Mouse (Mus musculus) urinary bladder, postnatal 25 days (tissue): Measurements from ENCODE around the gene Tnfrsf25.

Source experiments
- DNase-seq: peaks from one replicate; pipeline ENCODE4 v3.0.0; 2022; ENCODE audit warnings: low spot score

Gene Tnfrsf25

GRCm38 (mm10) chr4:152115921-152116612, at the start of gene Tnfrsf25:
Gene Tnfrsf25 (plus strand): TSS chr4:152115934.
- no peak for DNase-seq

- no peak for DNase-seq
These were observed 48.5 kb upstream of the Tnfrsf25 start for GRCm38 (mm10) chr4:152067280-152067679.

- DNase-seq = no peak
These were observed 47.5 kb upstream of the Tnfrsf25 start for GRCm38 (mm10) chr4:152068166-152068724.

GRCm38 (mm10) chr4:152069245-152069644, 46.5 kb upstream of the Tnfrsf25 start:
- no peak for DNase-seq

- DNase-seq = no peak
These were observed 45.0 kb upstream of the Tnfrsf25 start for GRCm38 (mm10) chr4:152070494-152071396.

- DNase-seq = no peak
These were observed 43.6 kb upstream of the Tnfrsf25 start, which contains the start of gene Plekhg5 for GRCm38 (mm10) chr4:152072121-152072601. Gene Plekhg5 (plus strand): TSS chr4:152072498.

- no peak for DNase-seq
These were observed 43.1 kb upstream of the Tnfrsf25 start for GRCm38 (mm10) chr4:152072655-152073054.

- no peak for DNase-seq
These were observed 42.0 kb upstream of the Tnfrsf25 start for GRCm38 (mm10) chr4:152073715-152074114.

GRCm38 (mm10) chr4:152074548-152074947, 41.2 kb upstream of the Tnfrsf25 start:
- DNase-seq = no peak

GRCm38 (mm10) chr4:152077191-152077590, 38.5 kb upstream of the Tnfrsf25 start:
- DNase-seq = no peak

- DNase-seq = no peak
These were observed 37.6 kb upstream of the Tnfrsf25 start for GRCm38 (mm10) chr4:152078105-152078530.

GRCm38 (mm10) chr4:152079261-152079660, 36.5 kb upstream of the Tnfrsf25 start:
- no peak for DNase-seq

GRCm38 (mm10) chr4:152079931-152080330, 35.8 kb upstream of the Tnfrsf25 start:
- no peak for DNase-seq

GRCm38 (mm10) chr4:152083611-152084220, 32.0 kb upstream of the Tnfrsf25 start:
- no peak for DNase-seq

GRCm38 (mm10) chr4:152084616-152085015, 31.1 kb upstream of the Tnfrsf25 start:
- DNase-seq = no peak

GRCm38 (mm10) chr4:152086505-152087210, 29.1 kb upstream of the Tnfrsf25 start:
- peak; percentile 58 for DNase-seq

GRCm38 (mm10) chr4:152087211-152088081, 28.3 kb upstream of the Tnfrsf25 start:
- DNase-seq = no peak

- DNase-seq = no peak
These were observed 27.6 kb upstream of the Tnfrsf25 start for GRCm38 (mm10) chr4:152088133-152088532.

GRCm38 (mm10) chr4:152088556-152089120, 27.1 kb upstream of the Tnfrsf25 start:
- DNase-seq = no peak

GRCm38 (mm10) chr4:152090191-152090590, 25.5 kb upstream of the Tnfrsf25 start:
- no peak for DNase-seq
